Mouse (Mus musculus): ENCODE results near the gene Arhgap15. TPM values are rescaled to one million over a fixed set of nuclear protein-coding genes. Genes with fewer than 3 reads are reported as not detected.

The Arhgap15 gene
- polyA plus RNA-seq, 1 experiment = 4.8 TPM

GRCm38 (mm10) chr2:43772640-43773039 is 24.0 kb downstream of the Arhgap15 start:
- H3K27ac ChIP-seq (ENCODE audit: insufficient read depth, low read length) = peak overlapping the region; percentile 75

GRCm38 (mm10) chr2:43782157-43782556 is 33.5 kb downstream of the Arhgap15 start:
- no peak overlapping the region for H3K4me3 ChIP-seq (ENCODE audit: extremely low read depth, insufficient read depth, insufficient read length)
- H3K4me1 ChIP-seq (ENCODE audit: control insufficient read depth, insufficient read depth, insufficient read length) = no peaks in the 10 kb centered on the region; the same call in 1 of the 2 replicates
- H3K27ac ChIP-seq (ENCODE audit: insufficient read depth, low read length) = no peak overlapping the region
- H3K27me3 ChIP-seq (ENCODE audit: control insufficient read depth, insufficient read depth, low read length) = no peaks in the 10 kb centered on the region
- peaks cover 7% of the 10 kb centered on the region for H3K36me3 ChIP-seq (ENCODE audit: control insufficient read depth, insufficient read depth, low read length)
- TF ChIP-seq POLR2A (IDR thresholded peaks at IDR 0.05; ENCODE audit: low read depth, low read length) (no peak), CTCF (IDR thresholded peaks at IDR 0.05; ENCODE audit: extremely low read depth, insufficient read depth, insufficient read length, insufficient replicate concordance) (no peak)
- 94% methylated on average over 3 of the region's 3 CpGs for WGBS
- DNase-seq (ENCODE audit: low read depth in 1 of 2, low spot score in 2 of 2) = no peak

More at GRCm38 (mm10) chr2:43772640-43773039, 24.0 kb downstream of the Arhgap15 start:
- Histone ChIP-seq H3K36me3 (ENCODE audit: control insufficient read depth, insufficient read depth, low read length) (peaks cover 2% of the 10 kb centered on the region; the same call in 1 of the 2 replicates), H3K4me1 (ENCODE audit: control insufficient read depth, insufficient read depth, insufficient read length) (peaks cover 9% of the 10 kb centered on the region), H3K4me3 (ENCODE audit: extremely low read depth, insufficient read depth, insufficient read length) (no peak overlapping the region), H3K27me3 (ENCODE audit: control insufficient read depth, insufficient read depth, low read length) (no peaks in the 10 kb centered on the region)
- peak; percentile 40 to 60 for DNase-seq (ENCODE audit: low read depth in 1 of 2, low spot score in 2 of 2)
- no peak for TF ChIP-seq POLR2A (IDR thresholded peaks at IDR 0.05; ENCODE audit: low read depth, low read length)
- no peak for TF ChIP-seq CTCF (IDR thresholded peaks at IDR 0.05; ENCODE audit: extremely low read depth, insufficient read depth, insufficient read length, insufficient replicate concordance)
- 5% methylated on average over 5 of the region's 5 CpGs for WGBS

- Histone ChIP-seq H3K4me1 (ENCODE audit: control insufficient read depth, insufficient read depth, insufficient read length) (no peaks in the 10 kb centered on the region; the same call in 1 of the 2 replicates), H3K4me3 (ENCODE audit: extremely low read depth, insufficient read depth, insufficient read length) (no peak overlapping the region), H3K27me3 (ENCODE audit: control insufficient read depth, insufficient read depth, low read length) (no peaks in the 10 kb centered on the region), H3K27ac (ENCODE audit: insufficient read depth, low read length) (no peak overlapping the region), H3K36me3 (ENCODE audit: control insufficient read depth, insufficient read depth, low read length) (peaks cover 10% of the 10 kb centered on the region)
- no peak for DNase-seq (ENCODE audit: low read depth in 1 of 2, low spot score in 2 of 2)
- TF ChIP-seq POLR2A (IDR thresholded peaks at IDR 0.05; ENCODE audit: low read depth, low read length) = no peak
- TF ChIP-seq CTCF (IDR thresholded peaks at IDR 0.05; ENCODE audit: extremely low read depth, insufficient read depth, insufficient read length, insufficient replicate concordance) = no peak
- 61% methylated on average over 7 of the region's 7 CpGs for WGBS
These were observed 35.4 kb downstream of the Arhgap15 start for GRCm38 (mm10) chr2:43783759-43784735.

- H3K27ac ChIP-seq (ENCODE audit: insufficient read depth, low read length) = no peak overlapping the region
- peaks cover 9% of the 10 kb centered on the region for H3K36me3 ChIP-seq (ENCODE audit: control insufficient read depth, insufficient read depth, low read length)
- no peaks in the 10 kb centered on the region for H3K27me3 ChIP-seq (ENCODE audit: control insufficient read depth, insufficient read depth, low read length)
- no peak for TF ChIP-seq CTCF (IDR thresholded peaks at IDR 0.05; ENCODE audit: extremely low read depth, insufficient read depth, insufficient read length, insufficient replicate concordance)
- TF ChIP-seq POLR2A (IDR thresholded peaks at IDR 0.05; ENCODE audit: low read depth, low read length) = no peak
- WGBS = 94% methylated on average over 3 of the region's 3 CpGs
- peaks cover 4% of the 10 kb centered on the region; the same call in 1 of the 2 replicates for H3K4me1 ChIP-seq (ENCODE audit: control insufficient read depth, insufficient read depth, insufficient read length)
- H3K4me3 ChIP-seq (ENCODE audit: extremely low read depth, insufficient read depth, insufficient read length) = no peak overlapping the region
- DNase-seq (ENCODE audit: low read depth in 1 of 2, low spot score in 2 of 2) = no peak
These were observed 37.5 kb downstream of the Arhgap15 start for GRCm38 (mm10) chr2:43786101-43786500.

- Histone ChIP-seq H3K27ac (ENCODE audit: insufficient read depth, low read length) (no peak overlapping the region), H3K4me1 (ENCODE audit: control insufficient read depth, insufficient read depth, insufficient read length) (peaks cover 4% of the 10 kb centered on the region; the same call in 1 of the 2 replicates), H3K4me3 (ENCODE audit: extremely low read depth, insufficient read depth, insufficient read length) (no peak overlapping the region), H3K36me3 (ENCODE audit: control insufficient read depth, insufficient read depth, low read length) (peaks cover 7% of the 10 kb centered on the region), H3K27me3 (ENCODE audit: control insufficient read depth, insufficient read depth, low read length) (no peaks in the 10 kb centered on the region)
- TF ChIP-seq CTCF (IDR thresholded peaks at IDR 0.05; ENCODE audit: extremely low read depth, insufficient read depth, insufficient read length, insufficient replicate concordance) = peak; percentile 29; the same call in 1 of the 2 replicates
- TF ChIP-seq POLR2A (IDR thresholded peaks at IDR 0.05; ENCODE audit: low read depth, low read length) = no peak
- 80% methylated on average over 12 of the region's 12 CpGs for WGBS
- DNase-seq (ENCODE audit: low read depth in 1 of 2, low spot score in 2 of 2) = no peak
These were observed 38.5 kb downstream of the Arhgap15 start for GRCm38 (mm10) chr2:43787141-43787540.

- no peak for TF ChIP-seq CTCF (IDR thresholded peaks at IDR 0.05; ENCODE audit: extremely low read depth, insufficient read depth, insufficient read length, insufficient replicate concordance)
- H3K4me3 ChIP-seq (ENCODE audit: extremely low read depth, insufficient read depth, insufficient read length) = no peak overlapping the region
- no peaks in the 10 kb centered on the region for H3K27me3 ChIP-seq (ENCODE audit: control insufficient read depth, insufficient read depth, low read length)
- 84% methylated on average over 8 of the region's 8 CpGs for WGBS
- no peak for DNase-seq (ENCODE audit: low read depth in 1 of 2, low spot score in 2 of 2)
- H3K27ac ChIP-seq (ENCODE audit: insufficient read depth, low read length) = no peak overlapping the region
- peaks cover 7% of the 10 kb centered on the region for H3K36me3 ChIP-seq (ENCODE audit: control insufficient read depth, insufficient read depth, low read length)
- peaks cover 4% of the 10 kb centered on the region; the same call in 1 of the 2 replicates for H3K4me1 ChIP-seq (ENCODE audit: control insufficient read depth, insufficient read depth, insufficient read length)
These were observed 39.9 kb downstream of the Arhgap15 start for GRCm38 (mm10) chr2:43788484-43788883.
